Mouse (Mus musculus) lung, postnatal 25 days (tissue): ENCODE measurements around the gene Lexm.

Source experiments
- DNase-seq: peaks from one replicate; pipeline ENCODE4 v3.0.0; 2022; ENCODE audit warnings: low spot score

Lexm gene

GRCm38 (mm10) chr4:106541491-106541890 lies 75.5 kb downstream of the Lexm start:
- no peak for DNase-seq
